Mouse (Mus musculus): ENCODE results near the gene Krtcap3.

DNA sequence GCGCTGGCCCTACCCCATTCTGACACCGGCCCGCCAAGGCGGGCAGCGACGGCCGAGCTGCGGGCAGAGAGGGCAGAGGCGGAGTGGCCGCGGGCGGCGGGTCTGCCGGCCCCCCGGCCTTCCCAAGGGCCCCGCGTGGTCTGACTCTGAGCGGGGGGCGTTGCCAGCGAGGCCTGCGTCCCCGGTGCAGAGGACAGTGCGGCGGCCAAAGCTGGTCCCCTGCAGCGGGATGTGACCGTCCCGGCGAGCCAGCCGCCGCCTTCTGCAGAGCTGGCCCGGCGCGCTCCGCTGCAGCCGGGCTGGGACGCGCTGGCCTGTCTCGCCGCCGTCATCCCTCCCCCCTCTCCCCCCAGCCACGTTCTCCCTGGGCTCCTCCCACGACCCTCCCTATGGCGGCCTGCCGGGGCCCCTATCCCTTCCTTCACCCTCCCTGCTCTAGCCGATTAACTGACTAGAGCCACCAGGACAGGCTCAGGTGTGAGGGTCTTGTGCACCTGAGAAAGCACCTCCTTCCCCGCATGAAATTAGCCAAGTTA is 44.2 kb downstream of the Krtcap3 start, which contains the start of gene Fndc4:
- no peak for TF ChIP-seq EP300 (IDR thresholded peaks at IDR 0.05; ENCODE audit: low read depth)
- no peak for TF ChIP-seq CTCF (IDR thresholded peaks at IDR 0.05; ENCODE audit: low read depth)
